Mouse (Mus musculus) megakaryocyte, embryonic 14.5 days (primary cell): ENCODE measurements around the gene Rptor. TPM values are rescaled to one million over a fixed set of nuclear protein-coding genes. Genes with fewer than 3 reads are reported as not detected.

Experiments used
- H3K27me3 ChIP-seq: replicated peaks from 2 replicates; pipeline ENCODE3; 2012; ENCODE audit warnings: inconsistent platforms
- H3K36me3 ChIP-seq: replicated peaks from 2 replicates; pipeline ENCODE3; 2012; ENCODE audit warnings: low read length, inconsistent platforms, mixed read lengths
- H3K4me1 ChIP-seq: 2 replicates; pipeline ENCODE4 v1.6.1; 2012; ENCODE audit warnings: inconsistent platforms
- H3K4me3 ChIP-seq: replicated peaks from 2 replicates; pipeline ENCODE3; 2012; ENCODE audit warnings: moderate library complexity, mild to moderate bottlenecking, inconsistent platforms
- H3K9me3 ChIP-seq: 2 replicates; pipeline ENCODE4 v1.6.1; 2012; ENCODE audit warnings: inconsistent platforms
- FLI1 ChIP-seq: IDR thresholded peaks from 2 replicates; pipeline ENCODE4 v1.6.1; 2012; ENCODE audit warnings: low read length, inconsistent platforms, mixed read lengths
- GATA1 ChIP-seq: IDR thresholded peaks from 3 replicates; pipeline ENCODE4 v1.6.1; 2012; ENCODE audit warnings: mixed read lengths, low read length, inconsistent platforms, borderline replicate concordance
- polyA plus RNA-seq: library from polyadenylated mRNA; stranded (reverse); fragments of >175 nt; gene quantifications from 2 replicates; pipeline ENCODE4 v1.2.3, GENCODE M21; 2012; ENCODE audit warnings: low replicate concordance; ENCODE audit not compliant: insufficient read depth

Rptor gene
- polyA plus RNA-seq, 1 experiment: 20.2 TPM

DNA sequence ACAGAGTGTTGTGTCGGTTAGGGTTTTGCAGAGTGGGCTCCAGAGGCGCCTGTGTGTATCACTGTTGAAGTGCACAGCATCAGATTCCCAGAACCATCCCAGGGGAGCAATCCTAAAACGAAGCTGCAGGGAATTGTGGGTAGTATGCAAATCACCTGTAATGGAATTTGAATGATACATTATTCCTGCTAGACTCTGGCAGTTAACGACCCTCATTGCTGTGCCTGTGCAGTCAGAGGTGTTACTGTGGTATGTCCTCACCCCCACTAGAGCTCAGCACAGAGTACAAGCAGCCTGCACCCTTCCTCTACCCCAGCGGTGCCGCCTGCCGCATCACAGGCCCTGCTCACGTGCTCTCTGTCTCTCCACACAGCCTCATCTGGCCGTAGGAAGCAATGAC, 294.3 kb downstream of the Rptor start:
- Histone ChIP-seq H3K4me3 (no peak overlapping the region), H3K36me3 (peaks cover 77% of the 10 kb centered on the region), H3K9me3 (no peaks in the 10 kb centered on the region), H3K4me1 (peaks cover 25% of the 10 kb centered on the region), H3K27me3 (peaks cover 15% of the 10 kb centered on the region)
- no peak for TF ChIP-seq GATA1
- no peak for TF ChIP-seq FLI1

DNA sequence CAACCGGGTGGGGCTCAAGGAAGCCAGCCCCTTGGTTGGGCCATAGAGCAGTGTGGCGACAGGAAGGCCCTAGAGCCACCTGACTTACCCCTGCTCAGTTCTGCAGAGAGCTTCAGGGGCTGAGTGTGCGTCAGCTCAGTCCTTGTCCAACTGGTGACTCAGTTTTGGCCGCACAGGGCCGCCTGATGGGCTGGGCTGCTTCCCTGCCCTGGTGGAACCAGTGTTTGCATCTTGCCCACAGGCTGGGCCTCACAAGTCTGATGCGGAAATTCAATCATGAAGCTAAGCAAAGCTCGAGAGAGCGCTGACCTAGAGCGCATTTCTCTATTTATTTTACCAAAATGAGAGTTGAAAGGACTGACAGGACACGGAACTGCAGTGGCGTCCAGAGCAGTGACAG, 296.3 kb downstream of the Rptor start:
- TF ChIP-seq GATA1 (no peak), FLI1 (no peak)
- H3K4me3 ChIP-seq: no peak overlapping the region
- no peaks in the 10 kb centered on the region for H3K9me3 ChIP-seq
- peaks cover 57% of the 10 kb centered on the region for H3K36me3 ChIP-seq
- peaks cover 26% of the 10 kb centered on the region for H3K4me1 ChIP-seq
- H3K27me3 ChIP-seq: peaks cover 27% of the 10 kb centered on the region

DNA sequence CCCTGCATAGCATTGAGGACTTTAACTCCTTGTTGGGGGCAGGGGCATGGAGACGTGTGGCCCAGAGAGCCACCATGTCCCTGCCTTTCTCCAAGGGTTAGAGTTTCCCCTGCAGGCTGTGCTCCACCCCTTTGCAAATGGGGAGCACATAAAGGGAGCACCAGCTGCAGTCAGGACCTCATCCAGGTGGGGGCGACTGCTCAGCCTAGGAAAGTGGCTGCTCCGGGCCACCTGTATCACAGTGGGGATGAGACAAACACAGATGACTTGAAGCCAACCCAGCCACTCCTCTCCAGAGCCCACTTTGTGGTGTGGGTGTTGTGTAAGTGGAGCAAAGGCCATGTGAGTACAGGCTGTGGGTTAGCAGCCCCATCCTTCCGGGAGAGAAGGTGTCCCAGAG, 298.5 kb downstream of the Rptor start:
- TF ChIP-seq FLI1 (no peak), GATA1 (no peak)
- peaks cover 45% of the 10 kb centered on the region for H3K27me3 ChIP-seq

DNA sequence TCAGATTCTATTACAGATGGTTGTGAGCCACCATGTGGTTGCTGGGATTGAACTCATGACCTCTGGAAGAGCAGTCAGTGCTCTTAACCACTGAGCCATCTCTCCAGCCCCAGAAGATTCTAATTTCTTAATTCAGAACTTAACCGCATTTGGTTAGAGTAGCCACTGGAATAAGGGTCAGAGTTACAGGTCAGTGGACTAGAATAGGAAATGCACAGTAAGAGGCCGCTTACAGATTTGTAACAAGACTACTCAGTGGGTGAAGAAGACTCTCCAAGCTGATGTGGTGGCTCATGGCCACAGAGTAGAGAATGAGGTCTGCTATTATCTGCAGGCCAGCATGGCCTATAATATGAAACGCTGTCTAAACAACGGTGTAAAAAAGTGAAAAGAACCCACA, 300.2 kb downstream of the Rptor start:
- TF ChIP-seq FLI1 (no peak), GATA1 (no peak)
- H3K9me3 ChIP-seq: no peaks in the 10 kb centered on the region
- H3K27me3 ChIP-seq: peaks cover 59% of the 10 kb centered on the region
- H3K4me1 ChIP-seq: peaks cover 37% of the 10 kb centered on the region
- H3K4me3 ChIP-seq: no peak overlapping the region
- peaks cover 20% of the 10 kb centered on the region for H3K36me3 ChIP-seq

More for the DNA sequence above, 298.5 kb downstream of the Rptor start:
- peaks cover 21% of the 10 kb centered on the region for H3K4me1 ChIP-seq
- peaks cover 35% of the 10 kb centered on the region for H3K36me3 ChIP-seq
- H3K4me3 ChIP-seq: no peak overlapping the region
- H3K9me3 ChIP-seq: no peaks in the 10 kb centered on the region

DNA sequence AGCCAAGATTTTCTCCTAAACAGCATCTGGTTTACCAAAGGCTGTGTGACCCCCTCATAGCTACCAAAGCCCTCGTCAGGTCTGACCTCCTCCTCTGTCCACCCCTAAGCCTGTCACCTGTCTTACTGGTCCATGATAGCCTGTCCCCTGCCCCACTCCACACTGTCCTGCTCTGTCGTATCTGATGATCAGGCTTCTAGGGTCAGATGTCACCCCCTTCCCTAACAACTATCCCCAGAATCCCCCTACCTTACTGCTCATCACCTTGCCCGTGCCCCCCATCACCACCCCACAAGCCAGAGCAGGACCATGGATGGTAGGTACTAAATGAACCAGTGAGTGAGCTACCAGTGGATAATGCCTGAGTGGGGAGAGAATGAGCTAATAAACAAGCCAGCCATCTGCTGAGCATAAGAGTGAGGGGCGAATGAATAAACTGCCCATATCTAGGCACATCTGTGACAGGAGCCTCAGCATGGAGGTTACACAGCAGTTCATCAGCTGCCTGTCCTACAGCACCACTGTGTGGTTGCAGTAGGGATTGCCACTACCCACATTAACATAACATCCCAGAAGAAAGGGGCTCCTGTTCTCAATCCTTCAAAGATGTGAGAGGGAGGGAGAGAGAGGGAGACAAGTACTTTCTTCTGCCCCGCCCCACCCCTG, 302.0 kb downstream of the Rptor start:
- TF ChIP-seq FLI1: no peak
- TF ChIP-seq GATA1: no peak
- H3K36me3 ChIP-seq: peaks cover 1% of the 10 kb centered on the region
- H3K4me3 ChIP-seq: no peak overlapping the region
- H3K27me3 ChIP-seq: peaks cover 68% of the 10 kb centered on the region
- no peaks in the 10 kb centered on the region for H3K9me3 ChIP-seq
- peaks cover 52% of the 10 kb centered on the region for H3K4me1 ChIP-seq

DNA sequence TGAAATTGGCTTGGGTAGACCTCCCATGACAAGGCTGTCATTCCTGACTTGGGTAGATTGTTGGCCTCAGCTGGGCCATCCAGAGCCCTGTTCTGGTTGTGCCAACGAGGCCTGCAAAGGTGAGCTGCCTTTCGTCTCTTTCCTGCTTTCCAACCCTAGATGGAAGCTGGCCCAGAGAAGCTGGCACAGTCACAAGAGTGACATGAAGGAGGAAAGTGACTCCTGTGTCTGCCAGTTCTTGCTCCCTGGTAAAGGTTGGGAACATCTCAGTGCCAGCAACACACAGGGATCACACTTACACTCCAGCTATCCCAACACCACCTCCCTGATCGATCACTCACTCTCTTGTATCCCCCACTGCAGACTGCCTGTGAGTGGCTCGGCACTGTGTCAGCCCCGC, 303.1 kb downstream of the Rptor start:
- Histone ChIP-seq H3K9me3 (peaks cover under 1% of the 10 kb centered on the region; the same call in 1 of the 2 replicates), H3K4me1 (peaks cover 63% of the 10 kb centered on the region), H3K36me3 (no peaks in the 10 kb centered on the region), H3K4me3 (no peak overlapping the region), H3K27me3 (peaks cover 63% of the 10 kb centered on the region)
- TF ChIP-seq FLI1: no peak
- TF ChIP-seq GATA1: no peak

DNA sequence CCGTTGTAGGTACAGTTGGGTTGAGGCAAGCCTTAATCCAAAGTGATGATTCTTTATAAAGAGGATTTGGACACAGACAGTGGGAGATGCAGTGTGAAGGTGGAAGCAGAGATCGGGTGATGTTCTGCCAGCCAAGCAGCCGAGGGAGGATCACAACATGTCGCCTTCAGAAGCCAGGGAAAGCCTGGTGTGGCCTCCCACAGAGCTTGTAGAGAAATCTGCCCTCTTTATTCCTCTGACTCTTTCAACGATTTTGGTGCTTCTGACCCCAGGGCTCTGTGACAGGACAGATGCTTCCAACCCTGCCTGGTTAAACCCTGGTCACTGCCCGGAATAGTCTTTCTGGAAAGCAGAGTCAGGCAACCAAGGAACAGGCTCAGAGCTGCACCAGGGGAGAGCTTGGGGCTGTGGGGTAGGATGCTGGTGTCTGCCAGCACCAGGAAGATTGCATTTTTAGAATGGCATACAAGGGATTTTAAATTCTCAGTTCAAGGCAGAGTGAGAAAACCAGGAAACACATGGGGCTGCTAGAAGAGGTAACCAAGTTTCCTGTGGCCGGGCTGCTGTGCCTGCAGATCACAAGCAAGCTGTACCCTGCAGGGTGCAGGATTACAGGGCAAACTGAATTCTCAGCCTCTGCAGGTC, 304.4 kb downstream of the Rptor start:
- Histone ChIP-seq H3K4me1 (peaks cover 63% of the 10 kb centered on the region), H3K27me3 (peaks cover 54% of the 10 kb centered on the region), H3K9me3 (peaks cover 4% of the 10 kb centered on the region; the same call in 1 of the 2 replicates), H3K4me3 (no peak overlapping the region), H3K36me3 (no peaks in the 10 kb centered on the region)
- TF ChIP-seq GATA1 (no peak), FLI1 (no peak)

DNA sequence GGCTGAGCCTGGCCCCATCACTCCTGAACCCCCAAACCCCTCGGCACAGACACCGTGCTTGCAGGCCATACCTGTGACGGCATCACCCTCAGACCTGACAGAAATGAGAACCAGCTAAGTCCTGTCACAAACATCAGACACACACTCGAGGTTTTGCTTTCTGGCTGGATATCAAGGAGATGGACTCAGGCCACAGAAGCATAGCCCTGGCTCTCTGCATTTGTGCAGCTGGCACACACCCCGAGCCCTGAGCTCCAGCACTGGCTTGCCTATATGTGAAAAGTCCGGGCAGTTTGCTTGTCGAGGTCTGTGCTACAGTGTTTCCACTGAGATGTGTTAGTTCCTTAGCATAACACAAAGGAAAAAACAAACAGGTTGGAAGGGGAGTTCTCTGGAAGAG, 305.0 kb downstream of the Rptor start:
- no peak for TF ChIP-seq GATA1
- no peak for TF ChIP-seq FLI1
- peaks cover 4% of the 10 kb centered on the region; the same call in 1 of the 2 replicates for H3K9me3 ChIP-seq
- no peaks in the 10 kb centered on the region for H3K36me3 ChIP-seq

DNA sequence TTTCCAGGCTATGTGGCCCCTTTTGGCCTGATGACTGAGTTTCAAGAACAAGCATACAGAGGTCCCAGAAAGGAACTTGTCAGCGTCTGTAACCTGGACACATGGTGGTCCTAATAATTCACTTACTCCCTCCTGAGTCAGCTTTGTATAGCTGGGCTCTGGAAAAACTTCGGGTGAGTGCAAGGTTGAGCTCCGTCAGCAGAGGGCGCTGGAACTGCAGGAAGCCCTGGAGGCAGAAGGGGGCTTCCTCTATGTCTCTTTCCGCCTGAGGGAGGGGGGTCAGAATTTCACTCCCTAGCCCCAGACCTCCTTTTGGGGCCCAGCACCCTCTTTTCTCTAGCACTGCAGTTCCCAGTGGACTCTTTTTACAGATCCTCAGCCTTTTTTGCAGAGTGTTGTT, 306.7 kb downstream of the Rptor start:
- no peaks in the 10 kb centered on the region for H3K36me3 ChIP-seq
- peaks cover 43% of the 10 kb centered on the region for H3K27me3 ChIP-seq
- TF ChIP-seq GATA1: no peak
- no peak for TF ChIP-seq FLI1
- peak overlapping the region; percentile 82 for H3K4me3 ChIP-seq
- H3K4me1 ChIP-seq: peaks cover 79% of the 10 kb centered on the region
- H3K9me3 ChIP-seq: peaks cover 4% of the 10 kb centered on the region; the same call in 1 of the 2 replicates

More for the DNA sequence above, 305.0 kb downstream of the Rptor start:
- H3K4me3 ChIP-seq: peak overlapping the region; percentile 23
- H3K4me1 ChIP-seq: peaks cover 66% of the 10 kb centered on the region
- peaks cover 51% of the 10 kb centered on the region for H3K27me3 ChIP-seq

DNA sequence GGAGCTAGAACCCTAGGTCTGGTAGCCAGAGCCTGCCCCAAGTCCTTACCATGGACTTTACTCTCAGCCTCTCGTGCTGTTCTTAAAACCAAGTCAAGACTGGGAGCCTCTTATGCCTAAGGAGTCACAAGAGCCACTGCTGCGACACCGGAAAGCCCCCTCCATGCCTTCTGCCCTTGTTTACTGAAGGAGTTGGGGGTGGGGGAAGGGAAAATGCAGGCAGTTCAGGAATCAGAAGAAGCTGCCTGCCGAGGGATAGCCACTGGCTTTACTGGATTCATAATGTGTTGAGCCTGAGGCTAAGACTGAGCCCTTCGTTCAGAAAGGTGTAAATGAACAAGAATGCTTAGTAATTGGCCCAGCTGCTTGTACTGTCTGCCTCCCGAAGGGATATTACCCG, 310.1 kb downstream of the Rptor start:
- Histone ChIP-seq H3K4me3 (peak overlapping the region; percentile 96), H3K36me3 (peaks cover 29% of the 10 kb centered on the region), H3K9me3 (peaks cover 4% of the 10 kb centered on the region; the same call in 1 of the 2 replicates), H3K27me3 (peaks cover 12% of the 10 kb centered on the region), H3K4me1 (peaks cover 82% of the 10 kb centered on the region)
- TF ChIP-seq FLI1 (no peak), GATA1 (no peak)
